Mouse (Mus musculus): ENCODE data around the gene Gm21953. TPM values are rescaled to one million over a fixed set of nuclear protein-coding genes. Genes with fewer than 3 reads are reported as not detected.

Gene Gm21953
- total RNA-seq (2023), result not detected

GRCm38 (mm10) chr4:42293967-42294366 lies at the start of gene Gm21953:
TSS of gene Gm21953 (plus strand) at chr4:42294267.

GRCm38 (mm10) chr4:42255467-42255866 lies 38.6 kb upstream of the Gm21953 start, which contains the start of gene Ccl21b:
TSS of gene Ccl21b (plus strand) at chr4:42255767.

GRCm38 (mm10) chr4:42318034-42318433 lies 24.0 kb downstream of the Gm21953 start, which contains the start of gene Fam205a3:
TSS of gene Fam205a3 (plus strand) at chr4:42318334.

Other genes with a start within 250 kb of the Gm21953 start
- gene Gm3893, start 203.1 kb upstream of the Gm21953 start, total RNA-seq (2023), result not detected
- gene Gm13304, start 179.4 kb upstream of the Gm21953 start, total RNA-seq (2023), result not detected
- not detected for gene Gm13306, start 140.8 kb upstream of the Gm21953 start, total RNA-seq (2023)
- gene Gm13305, start 125.7 kb upstream of the Gm21953 start, total RNA-seq (2023), result not detected
- not detected for gene Gm10600, start 53.6 kb upstream of the Gm21953 start, total RNA-seq (2023)
- not detected for gene Ccl21b, start 38.5 kb upstream of the Gm21953 start, total RNA-seq (2023)
- gene Fam205a3, start 24.1 kb downstream of the Gm21953 start, total RNA-seq (2023), result not detected
- gene Gm21586, start 145.1 kb downstream of the Gm21953 start, total RNA-seq (2023), result not detected
- gene Gm2163, start 172.5 kb downstream of the Gm21953 start, total RNA-seq (2023), result under 1 TPM in 1 of 2 experiments, not detected in 1; 0.24 TPM
- not detected for gene Fam205a2, start 233.9 kb downstream of the Gm21953 start, total RNA-seq (2023)

Data from neutrophil, adult 83 days (primary cell).